Mouse (Mus musculus): ENCODE data around the gene Tomm6. TPM values are rescaled to one million over a fixed set of nuclear protein-coding genes. Genes with fewer than 3 reads are reported as not detected.
"Not testable (repeated sequence)": the region's sequence is repeated elsewhere in the genome, so short reads cannot be mapped to it uniquely, and the experiment has no call there.

The Tomm6 gene
- total and polyA plus RNA-seq, 3 experiments: 81.3 to 242 (median 223) TPM

GRCm38 (mm10) chr17:47694503-47695336, 6.5 kb upstream of the Tomm6 start, which contains the start of gene Prickle4:
Gene Prickle4 (minus strand): TSS chr17:47694736.
- DNase-seq: peak; percentile 98

GRCm38 (mm10) chr17:47694442-47694502, 6.1 kb upstream of the Tomm6 start, which contains the start of gene Gm21981:
Gene Gm21981 (minus strand): TSS chr17:47694455.
- no peak for DNase-seq

GRCm38 (mm10) chr17:47693671-47694441, 5.7 kb upstream of the Tomm6 start:
- DNase-seq: peak; percentile 31

GRCm38 (mm10) chr17:47691650-47692049, 3.5 kb upstream of the Tomm6 start:
- DNase-seq: no peak

- DNase-seq: no peak
These were observed 1.7 kb upstream of the Tomm6 start for GRCm38 (mm10) chr17:47689894-47690293.

- DNase-seq: peak; percentile 83
These were observed 706 bp upstream of the Tomm6 start, which contains the start of gene Frs3 for GRCm38 (mm10) chr17:47688608-47689575. Gene Frs3 (plus strand): TSS chr17:47689030.

- peak; percentile 96 for DNase-seq
These were observed 510 bp downstream of the Tomm6 start for GRCm38 (mm10) chr17:47687409-47688343.

- no peak for DNase-seq
These were observed 5.3 kb downstream of the Tomm6 start for GRCm38 (mm10) chr17:47682836-47683235.

GRCm38 (mm10) chr17:47678702-47679101, 9.5 kb downstream of the Tomm6 start:
- no peak for DNase-seq

- no peak for DNase-seq
These were observed 9.9 kb downstream of the Tomm6 start for GRCm38 (mm10) chr17:47678238-47678637.

- peak; percentile 64 for DNase-seq
These were observed 11.6 kb downstream of the Tomm6 start for GRCm38 (mm10) chr17:47676581-47676980.

DNA sequence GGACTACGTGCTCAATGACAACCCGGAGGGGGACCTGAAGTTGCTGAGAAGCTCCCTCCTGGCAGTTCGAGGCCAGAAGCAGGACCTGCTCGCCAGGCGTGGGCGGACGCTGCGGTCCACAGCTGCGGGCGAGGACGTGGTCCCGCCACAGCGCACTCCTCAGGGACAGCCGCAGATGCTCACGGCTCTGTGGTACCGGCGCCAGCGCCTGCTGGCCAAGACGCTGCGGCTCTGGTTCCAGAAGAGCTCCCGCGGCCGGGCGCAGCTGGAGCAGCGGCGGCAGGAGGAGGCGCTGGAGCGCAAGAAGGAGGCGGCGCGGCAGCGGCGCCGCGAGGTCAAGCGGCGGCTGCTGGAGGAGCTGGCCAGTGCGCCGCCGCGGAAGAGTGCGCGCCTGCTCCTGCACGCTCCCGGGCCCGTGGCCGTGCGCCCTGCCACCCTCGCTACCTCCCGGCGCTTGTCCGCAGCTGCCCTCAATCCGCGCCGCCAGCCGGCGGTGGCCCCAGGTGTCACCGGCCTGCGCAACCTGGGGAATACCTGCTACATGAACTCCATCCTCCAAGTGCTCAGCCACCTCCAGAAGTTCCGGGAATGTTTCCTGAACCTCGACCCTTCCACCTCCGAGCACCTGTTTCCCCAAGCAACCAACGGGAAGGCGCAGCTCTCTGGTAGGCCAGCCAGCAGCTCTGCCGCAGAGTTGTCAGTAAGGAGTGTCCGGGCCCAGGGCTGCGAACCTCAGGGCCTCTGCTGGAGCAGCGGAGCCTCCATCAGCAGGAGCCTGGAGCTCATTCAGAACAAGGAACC, 15.7 kb downstream of the Tomm6 start:
- peak; percentile 85 for DNase-seq

DNA sequence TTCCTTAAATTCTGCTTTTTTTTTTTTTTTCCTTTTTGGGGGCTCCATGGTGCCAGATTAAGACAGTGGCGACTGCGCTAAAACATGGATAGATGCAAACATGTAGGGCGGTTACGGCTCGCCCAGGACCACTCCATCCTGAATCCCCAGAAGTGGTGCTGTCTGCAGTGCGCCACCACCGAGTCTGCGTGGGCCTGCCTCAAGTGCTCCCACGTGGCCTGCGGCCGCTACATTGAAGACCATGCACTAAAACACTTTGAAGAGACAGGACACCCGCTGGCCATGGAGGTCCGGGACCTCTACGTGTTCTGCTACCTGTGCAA, 16.2 kb downstream of the Tomm6 start:
- DNase-seq: no peak

DNA sequence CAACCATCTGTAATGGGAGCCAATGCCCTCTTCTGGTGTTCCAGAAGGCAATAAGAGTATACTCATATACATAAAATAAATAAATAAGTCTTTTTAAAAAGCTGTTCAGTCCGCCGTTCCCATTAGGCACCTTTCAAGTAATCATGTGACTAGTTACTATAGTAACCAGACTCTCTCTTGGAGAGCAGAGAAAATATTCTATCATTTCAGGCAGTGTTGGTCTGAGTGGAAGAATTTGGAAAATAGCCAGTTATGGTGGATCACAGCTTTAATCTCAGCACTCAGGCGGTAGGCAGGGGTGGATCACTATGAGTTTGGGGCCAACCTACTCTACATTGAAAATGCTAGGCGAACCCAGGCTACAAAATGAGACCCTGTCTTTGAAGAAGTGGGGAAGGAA, 19.0 kb downstream of the Tomm6 start:
- DNase-seq: no peak

- DNase-seq: no peak
These were observed 23.7 kb downstream of the Tomm6 start for GRCm38 (mm10) chr17:47664474-47664873.

GRCm38 (mm10) chr17:47663009-47663713, 25.0 kb downstream of the Tomm6 start:
- DNase-seq: no peak

DNA sequence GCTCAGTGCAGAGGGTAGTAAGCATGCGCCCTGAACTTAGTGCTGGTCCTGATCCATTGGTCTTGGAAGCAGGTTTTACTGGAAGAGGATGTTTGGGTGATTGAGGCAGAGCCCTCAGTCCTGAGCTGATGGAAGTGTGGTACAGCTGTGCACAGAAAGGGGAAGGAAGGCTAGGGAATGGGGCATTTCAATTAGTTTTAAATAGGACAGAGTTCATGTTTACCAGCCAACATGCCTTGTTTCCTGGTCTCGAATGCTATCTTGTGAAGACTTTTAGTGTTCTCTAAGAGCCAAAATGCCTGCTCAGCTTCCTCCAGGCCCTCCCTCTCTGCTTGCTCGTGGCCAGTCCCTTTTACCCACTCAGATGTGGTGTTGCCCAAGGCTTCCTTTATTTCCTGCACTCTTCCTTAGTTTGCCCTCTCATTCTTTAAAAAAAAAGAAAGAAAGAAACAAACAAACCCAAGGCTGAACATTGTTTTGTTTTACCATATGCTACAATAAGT, 29.4 kb downstream of the Tomm6 start:
- DNase-seq: no peak

DNA sequence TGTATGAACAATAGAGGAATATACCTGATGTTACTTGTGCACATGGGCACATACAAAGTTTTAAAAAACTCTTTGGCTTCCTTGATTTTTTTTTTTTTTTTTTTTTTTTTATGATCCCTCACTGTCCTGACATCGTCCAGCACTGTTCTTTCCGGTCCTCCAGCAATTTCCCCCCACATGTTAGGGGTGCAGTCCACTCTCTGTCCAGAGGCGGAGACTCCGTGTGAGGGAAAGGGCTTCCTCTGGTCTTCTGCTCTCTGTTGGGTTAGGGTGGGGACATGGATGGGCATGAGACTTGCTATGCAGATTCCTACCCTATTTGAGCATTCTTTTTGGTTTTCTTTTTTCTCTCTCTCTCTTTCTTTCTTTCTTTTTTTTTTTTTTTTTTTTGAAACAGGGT, 30.3 kb downstream of the Tomm6 start:
- no peak for DNase-seq

- no peak for DNase-seq
These were observed 32.5 kb downstream of the Tomm6 start for GRCm38 (mm10) chr17:47655697-47656096.

- DNase-seq: not testable (repeated sequence)
These were observed 33.8 kb downstream of the Tomm6 start for GRCm38 (mm10) chr17:47654346-47654745.
